Mouse (Mus musculus) thymus, postnatal 10 days (tissue): ENCODE data around the gene Mrps23.

Experiments used
- DNase-seq, 2 experiments: peaks; one replicate each; pipeline ENCODE4 v3.0.0; 2021; ENCODE audit warnings: low spot score in 2 of 2

The Mrps23 gene

DNA sequence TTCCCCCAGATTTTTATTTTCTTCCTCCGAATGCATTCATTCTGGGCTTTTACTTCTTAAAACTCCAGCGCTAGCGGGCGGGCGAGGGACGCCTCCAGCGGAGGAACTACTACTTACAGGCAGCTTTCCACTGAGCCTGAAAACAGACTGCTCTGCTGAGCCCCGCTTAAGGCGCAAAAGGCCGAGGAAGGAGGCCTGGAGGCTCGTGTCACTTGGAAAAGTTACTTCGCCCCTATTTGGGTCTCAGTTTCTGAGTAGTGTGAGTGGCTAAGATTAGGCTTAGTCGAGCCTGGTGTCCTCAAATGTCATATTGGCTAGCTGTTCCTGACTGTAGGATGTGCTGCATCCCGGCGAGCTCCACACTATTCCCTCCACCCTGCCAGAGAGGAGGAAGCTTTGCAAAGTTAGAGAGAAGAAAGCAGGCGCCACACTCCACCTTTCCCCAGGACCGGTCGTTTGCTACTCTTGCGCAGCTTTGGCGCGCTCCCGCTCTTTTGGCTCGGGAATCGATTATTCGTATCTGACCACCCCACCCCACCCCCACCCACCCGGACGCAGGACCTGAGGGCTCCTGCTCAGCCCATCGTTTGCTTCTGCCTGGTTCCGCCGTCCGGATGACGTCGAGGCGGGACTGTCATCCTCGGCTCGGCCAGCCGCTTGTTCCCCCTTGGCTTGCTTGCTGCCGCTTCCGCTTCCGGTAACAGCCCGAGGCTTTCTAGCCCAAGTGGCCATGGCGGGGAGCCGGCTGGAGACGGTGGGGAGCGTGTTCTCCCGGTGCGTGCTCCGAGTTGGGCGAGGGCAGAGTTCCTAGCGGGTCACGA, at the start of gene Mrps23:
TSS of gene Mrps23 (plus strand) at position 677 of the 821 bp plus-strand sequence.
- DNase-seq, result peak; percentile 89 to 90

DNA sequence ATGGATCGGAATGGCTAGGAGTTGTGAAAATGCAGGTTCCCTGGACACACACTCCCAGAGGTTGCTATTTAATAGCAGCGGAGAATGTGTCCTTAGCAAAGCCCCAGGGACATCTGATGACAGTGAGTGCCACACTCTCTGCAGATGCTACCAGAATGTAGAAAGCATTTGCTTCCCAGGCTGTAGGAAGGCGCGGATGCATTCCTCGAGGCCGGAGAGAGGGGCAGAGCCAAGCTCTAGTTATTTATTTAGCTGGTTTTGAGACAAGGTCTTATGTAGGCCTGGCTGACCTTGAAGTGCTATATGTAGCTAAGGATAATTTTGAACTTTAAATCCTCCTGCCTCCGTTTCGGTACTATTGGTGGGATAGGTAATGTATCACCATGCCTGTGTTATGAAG, 49.7 kb upstream of the Mrps23 start:
- DNase-seq, result no peak

DNA sequence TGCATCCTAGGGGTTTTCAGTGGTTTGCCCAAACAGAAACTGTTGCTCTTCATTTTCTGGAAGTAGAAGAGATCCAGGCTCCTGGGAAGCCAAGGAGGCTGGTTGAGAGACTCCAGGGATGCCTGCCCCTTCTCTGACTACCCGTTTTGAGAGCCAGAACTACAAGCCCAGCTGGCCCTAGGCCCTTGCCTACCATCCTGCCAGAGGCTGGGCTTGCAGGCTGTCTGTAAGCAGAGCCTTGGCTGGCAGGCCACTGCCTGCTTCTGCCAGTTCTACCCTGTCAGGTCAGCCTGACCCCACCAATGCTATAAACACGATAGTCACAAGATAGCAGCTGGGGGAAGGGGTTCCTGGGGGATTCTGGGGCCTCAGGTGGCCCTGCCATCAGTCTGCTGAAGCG, 48.7 kb upstream of the Mrps23 start:
- DNase-seq, result no peak

DNA sequence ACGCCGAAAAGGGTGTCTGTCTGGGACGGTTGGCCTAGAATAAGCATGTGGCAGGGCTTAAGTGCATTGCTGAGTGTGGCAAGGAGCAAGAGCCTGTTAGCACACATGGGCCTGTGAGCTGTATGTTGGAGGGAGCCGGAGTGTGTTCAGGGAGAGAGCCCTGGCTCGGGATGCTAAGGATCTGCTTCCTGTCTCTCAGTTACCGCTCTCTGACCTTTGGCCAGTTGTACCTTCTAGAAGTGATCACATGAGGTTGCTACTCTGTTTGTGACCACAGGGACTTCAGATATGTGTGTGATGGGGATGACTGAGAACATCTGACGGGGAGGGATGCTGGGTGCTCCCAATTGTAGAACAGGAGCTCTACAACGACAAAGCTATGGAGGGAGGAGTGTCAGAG, 48.2 kb upstream of the Mrps23 start:
- DNase-seq, result no peak

DNA sequence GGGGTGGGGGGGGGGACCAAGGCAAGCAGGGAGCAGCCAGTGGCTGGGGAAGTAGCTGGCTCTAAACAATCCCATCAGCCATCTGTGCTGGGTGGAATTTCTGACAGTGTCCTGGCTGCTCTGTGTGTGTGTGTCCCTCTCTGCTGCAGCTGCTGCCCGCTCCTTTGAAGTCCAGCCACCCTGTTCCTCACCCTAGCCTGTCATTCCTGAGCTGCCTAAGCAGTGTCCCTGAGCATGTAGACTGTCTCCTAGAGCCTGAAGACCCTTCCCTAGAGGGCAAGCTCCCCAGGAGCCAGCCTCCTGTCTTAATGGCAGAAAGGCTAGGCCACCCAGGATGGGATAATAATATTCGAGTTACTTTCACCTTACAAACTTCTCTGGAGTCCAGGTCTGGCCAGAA, 47.8 kb upstream of the Mrps23 start:
- no peak for DNase-seq

DNA sequence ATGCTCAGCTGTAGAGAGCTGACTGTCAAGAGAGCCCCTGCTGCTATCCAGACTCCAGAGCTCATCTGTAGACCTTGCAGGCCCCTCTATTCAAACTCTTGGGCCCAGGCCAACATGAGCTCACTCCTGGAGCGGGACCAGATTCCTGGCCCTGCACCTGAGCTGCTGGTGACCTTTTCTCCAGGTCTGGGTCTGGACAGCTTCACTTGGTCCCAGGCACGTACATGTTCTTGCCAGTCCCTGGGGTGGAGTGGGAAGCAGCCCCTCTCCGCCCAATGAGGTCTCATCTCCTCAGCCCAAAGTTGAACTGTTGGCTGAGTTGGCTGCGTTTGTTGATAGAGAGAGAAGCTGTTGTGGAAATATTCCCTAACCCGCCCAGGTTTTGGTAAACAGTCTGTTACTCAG, 45.3 kb upstream of the Mrps23 start:
- no peak for DNase-seq

DNA sequence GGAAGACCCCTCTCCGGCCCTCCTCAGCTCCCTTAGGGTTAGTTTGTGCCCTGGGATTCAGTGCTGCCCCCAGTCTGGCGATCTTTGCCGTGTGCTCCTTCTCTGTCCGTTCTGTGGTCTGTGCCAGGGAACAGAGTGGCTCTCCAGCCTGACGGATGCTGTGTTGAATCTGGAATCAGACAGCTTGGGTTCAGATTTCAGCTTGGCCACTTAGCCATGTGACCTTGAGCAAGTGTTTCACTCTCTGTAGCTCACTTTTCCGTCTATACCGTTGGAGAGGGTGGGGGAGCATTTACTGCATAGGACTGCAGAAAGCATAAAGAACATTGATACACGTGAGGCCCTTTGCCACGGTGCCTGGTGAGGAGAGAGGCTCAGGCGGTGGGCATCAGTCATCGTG, 44.8 kb upstream of the Mrps23 start:
- DNase-seq, result no peak

DNA sequence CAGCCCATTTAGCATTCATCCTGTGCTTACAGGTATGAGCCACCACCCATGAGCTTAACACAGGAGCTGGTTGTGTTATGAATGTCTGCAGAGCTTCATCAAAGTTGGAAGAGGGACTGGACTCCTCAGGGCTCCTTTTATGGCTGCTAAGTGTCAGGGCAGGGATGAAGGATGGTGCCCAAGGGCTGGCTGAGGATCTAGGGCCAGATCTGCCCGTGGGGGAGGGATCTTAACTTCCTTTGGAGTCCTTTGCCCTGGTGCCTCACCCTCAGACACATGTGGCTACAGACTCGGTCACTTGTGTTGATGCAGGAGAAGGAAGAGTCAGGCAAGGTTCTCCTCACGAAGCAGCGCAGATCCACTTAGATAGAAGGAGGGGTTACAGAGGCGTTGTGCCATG, 43.9 kb upstream of the Mrps23 start:
- no peak for DNase-seq

DNA sequence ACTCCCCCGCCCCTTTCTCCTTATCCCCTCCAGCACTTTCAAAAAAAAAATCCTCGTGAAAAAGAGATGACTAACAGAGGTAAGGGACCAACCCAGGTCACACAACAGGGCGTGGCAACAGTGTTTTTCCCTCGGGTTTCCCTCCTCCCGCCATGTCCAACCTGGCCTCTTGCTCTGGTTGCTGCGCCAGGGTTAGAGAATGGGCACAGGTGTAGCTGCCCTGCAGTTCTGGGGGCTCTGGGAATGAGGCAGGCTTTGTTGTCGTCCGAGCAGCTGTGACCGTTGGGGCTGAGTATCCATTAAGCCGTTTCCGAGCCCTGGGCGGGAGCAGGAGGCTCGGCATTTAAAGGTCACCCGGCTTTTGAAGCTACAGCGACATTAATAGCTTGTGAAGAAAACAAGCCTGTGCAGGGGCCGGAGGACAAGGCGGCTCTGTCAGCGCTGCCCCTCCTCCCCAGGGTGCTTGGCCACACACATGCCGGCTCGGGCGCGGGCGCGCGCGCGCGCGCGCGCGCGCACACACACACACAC, 43.1 kb upstream of the Mrps23 start:
- no peak for DNase-seq

DNA sequence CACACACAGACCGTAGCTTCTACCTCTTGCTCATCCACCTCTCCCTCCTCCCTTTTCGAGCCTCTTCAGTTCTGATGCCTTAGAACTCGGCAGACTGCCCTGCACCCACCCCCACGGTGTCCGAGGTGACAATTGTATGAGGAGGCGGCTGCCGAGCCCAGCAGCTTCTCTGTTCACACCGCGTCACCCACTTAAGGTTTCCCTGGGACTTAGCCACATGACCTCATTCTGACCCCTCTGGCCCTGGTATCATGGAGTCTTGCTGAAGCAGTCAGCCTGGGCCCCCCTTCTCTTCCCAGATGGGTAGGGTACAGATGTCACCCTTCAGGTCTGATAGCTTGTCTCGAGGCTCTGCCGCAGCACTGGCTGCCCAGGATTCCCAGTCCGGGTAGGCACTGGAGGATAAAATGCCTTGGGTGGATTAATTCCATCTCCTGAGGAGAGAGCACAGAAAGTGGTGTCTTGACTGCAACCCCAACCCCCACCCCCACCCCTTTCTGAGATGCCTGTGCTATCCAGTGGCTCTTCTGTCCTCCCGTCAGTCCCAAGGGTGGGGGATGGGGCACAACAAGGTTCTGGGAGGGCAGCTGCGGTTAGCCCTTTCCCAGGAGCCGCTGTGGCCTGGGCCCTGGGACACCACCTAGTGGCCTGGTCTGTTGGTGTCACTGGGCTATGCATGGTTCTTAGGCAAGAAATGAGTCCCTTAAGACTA, 42.4 kb upstream of the Mrps23 start:
- peak; percentile 43 to 63 for DNase-seq

DNA sequence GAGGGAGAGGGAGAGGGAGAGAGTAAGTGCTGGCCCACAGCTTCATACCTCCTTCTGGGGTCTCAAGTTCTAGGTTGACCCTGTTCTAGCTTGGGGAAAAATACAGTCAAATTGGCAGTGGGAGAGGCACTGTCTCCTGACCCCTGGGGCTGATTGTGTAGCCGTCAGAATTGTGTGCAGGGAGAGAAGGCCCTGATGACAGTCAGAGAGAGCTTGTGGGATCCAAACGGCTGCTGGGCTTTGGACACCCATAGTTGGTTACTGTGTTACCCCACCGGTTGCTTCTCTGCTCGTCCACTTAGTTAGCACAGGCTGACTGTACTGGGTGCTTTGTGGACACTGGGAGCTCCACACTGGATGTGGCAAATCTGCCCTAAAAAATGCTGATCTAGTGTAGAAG, 41.4 kb upstream of the Mrps23 start:
- DNase-seq, result no peak

DNA sequence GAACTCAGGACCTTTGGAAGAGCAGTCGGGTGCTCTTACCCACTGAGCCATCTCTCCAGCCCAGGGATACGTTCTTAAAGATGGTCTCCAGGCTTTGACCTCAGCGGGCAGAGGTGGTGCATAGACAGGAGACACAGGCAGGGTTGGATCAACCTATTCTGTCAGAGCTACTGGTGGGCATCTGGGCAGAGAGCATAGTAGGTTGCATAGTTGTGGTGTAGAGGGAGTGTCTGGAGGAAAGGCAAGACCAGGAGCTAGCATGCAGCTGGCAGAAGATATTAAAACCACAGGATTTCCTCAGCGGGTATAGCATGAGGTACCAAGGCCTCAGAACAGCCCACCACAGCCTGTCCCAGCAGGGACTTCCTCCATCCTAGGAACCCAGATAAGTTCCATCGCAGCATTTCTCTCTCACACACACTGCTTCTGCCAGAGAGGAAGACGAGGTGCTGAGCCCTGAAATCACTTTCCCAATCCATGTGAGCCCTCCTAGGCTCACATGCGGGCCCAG, 39.9 kb upstream of the Mrps23 start:
- DNase-seq, result no peak

DNA sequence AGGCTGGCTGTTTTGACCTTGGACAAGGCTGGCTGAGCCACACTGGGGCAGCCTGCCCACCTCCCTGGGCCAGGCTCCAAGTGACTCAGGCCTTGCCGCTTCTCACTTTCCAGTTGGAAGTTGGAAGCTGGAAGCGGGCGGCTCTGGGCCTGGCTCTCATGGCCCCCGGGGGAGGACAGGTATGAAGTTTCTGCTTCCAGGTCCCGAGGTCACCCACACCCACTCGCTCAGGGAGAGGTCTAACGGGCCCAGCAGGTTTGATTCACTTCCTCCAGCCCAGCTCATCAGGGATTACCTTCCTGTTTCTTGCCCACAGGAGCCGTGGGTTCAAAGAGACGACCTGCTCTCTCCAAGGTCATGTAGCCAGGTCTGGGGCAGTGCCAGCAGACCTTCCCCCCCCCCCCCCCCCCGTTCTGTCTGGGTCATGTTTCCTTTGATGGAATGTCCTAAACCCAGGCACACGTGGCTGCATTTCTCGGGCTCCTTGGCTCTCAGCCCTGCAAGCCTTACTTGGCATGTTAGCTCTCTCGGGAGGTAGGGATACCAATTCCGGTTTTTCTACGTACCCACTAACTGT, 39.3 kb upstream of the Mrps23 start:
- DNase-seq, result no peak

DNA sequence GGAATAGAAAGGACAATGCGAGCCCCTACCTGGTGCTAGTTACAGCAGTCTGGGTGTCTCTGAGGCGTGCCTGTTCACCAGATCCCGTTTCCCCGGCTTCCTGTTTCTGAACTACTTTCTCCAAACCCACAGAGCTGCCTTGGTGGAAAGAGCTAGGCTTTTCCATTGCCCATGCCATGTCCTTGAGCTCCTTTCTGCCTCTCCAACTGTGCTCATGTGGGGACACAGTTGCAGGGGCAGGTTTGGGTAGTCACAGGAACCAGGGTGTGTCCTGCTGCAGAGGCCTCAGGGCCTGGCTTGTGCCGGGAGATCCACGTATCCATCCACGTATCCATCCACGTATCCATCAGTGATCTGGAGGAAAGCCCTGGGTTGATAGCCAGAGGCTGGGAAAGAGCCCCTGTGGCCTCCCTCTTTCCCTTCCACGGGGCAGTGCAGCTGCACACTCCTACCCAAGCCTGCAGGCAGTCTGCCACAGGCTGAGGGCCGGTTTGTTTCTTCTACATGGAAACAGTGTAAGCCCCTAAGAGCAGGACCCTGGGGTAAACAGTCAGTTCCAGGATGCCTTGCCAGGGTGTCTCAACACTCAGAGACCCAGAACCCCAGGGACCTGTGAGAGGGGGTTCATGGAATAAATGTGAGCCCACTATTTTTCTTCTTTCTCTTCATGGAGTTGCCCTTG, 38.4 kb upstream of the Mrps23 start:
- DNase-seq, result no peak

DNA sequence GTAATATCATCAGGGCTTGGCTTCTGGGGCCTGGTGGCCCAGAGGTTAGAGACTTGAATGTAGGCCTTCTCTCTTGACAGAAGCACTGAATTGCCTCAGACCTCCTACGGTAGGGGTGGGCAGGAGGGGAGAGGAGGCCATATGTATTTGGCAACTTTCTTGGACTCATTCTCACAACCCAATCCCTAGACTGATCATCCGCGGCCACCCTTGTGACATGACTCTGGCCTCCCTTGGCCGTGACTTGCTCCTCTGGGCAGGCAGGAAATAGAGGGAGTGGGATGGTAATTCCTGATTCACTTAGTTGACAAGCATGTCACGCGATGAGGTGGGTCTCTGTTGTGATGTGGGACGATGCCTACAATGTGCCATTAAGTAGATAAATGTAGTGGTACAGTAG, 37.7 kb upstream of the Mrps23 start:
- DNase-seq, result no peak

DNA sequence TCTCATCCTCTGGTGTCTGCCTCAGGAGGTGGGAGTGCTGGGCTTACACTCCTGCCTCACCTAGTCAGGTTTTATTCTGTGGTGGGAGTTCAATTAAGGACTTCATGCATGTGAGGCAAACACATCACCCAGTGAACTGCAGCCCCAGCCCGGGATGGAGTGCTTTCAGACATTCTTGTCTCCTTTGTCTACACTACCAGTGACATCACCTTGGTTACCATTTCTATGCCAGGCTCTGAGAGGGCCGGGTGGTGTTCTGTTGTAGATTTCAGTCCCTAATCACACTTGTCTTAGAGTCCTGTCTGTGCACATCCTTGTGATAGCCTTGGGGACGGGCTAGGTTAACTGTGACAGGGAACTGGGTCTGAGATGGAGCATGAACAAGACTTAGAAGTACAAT, 35.6 kb upstream of the Mrps23 start:
- no peak for DNase-seq

DNA sequence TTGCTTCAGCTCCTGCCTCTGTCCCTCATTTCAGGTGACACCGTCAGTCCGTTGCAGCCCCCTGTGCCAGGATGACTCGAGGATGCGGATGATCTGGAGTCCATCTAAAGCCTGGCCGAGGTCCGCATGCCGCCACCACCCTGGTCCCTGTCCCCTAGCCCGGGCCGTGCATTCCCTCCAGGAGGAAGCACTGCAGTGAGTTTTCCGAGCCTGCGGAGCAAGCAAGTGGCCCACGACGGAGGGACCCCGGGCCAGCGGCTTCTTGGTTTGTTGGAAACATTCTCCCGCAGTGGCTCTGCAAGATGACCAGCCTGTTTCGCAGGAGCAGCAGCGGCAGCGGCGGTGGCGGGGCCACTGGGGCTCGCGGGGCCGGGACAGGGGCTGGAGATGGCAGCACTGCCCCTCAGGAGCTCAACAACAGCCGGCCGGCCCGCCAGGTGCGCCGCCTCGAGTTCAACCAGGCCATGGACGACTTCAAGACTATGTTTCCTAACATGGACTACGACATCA, 34.6 kb upstream of the Mrps23 start:
- no peak for DNase-seq

DNA sequence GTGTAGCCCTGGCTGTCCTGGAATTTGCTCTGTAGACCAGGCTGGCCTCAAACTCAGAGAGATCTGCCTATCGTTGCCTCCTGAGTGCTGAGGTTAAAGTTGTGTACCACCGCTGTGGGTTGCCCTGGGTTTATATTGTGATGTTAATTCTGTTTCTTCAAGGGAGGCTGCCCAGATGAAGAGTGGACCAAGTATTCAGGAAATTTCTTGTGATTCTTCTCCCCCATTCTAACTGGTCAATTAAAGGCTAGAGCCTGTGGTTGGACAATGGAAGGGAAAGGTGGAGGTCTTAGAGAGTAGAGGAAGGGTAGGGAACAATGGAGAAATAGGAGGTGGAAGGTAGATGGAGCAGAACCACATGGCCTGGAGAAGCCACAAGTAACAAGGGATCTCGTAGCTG, 33.6 kb upstream of the Mrps23 start:
- no peak for DNase-seq

DNA sequence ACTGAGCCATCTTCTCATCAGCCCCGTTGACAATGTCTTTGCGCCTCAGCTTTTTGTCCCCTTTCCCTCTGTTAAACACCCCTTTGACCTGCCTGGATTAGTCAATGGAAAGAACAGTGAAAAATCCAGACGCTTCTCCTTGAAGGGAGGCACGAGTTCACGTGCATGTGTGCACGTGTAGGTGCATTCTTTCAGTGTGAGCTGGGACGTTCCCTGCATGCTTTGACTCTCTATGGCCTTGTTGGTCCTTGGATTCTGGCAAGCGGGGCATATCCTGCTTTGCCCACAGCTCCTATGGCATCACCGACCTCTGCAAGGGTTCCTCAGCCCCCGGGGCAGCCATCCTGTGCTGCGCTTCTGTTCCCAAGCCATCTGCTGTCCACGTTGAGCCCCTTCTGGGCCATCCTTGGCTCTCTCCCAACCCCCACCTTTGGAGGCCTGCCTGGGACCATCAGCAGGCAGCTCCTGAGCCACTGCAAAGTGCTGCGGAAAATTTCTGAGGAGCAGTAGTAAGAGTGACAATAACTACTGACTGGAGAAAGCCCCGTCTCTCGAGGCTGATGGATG, 32.2 kb upstream of the Mrps23 start:
- no peak for DNase-seq

DNA sequence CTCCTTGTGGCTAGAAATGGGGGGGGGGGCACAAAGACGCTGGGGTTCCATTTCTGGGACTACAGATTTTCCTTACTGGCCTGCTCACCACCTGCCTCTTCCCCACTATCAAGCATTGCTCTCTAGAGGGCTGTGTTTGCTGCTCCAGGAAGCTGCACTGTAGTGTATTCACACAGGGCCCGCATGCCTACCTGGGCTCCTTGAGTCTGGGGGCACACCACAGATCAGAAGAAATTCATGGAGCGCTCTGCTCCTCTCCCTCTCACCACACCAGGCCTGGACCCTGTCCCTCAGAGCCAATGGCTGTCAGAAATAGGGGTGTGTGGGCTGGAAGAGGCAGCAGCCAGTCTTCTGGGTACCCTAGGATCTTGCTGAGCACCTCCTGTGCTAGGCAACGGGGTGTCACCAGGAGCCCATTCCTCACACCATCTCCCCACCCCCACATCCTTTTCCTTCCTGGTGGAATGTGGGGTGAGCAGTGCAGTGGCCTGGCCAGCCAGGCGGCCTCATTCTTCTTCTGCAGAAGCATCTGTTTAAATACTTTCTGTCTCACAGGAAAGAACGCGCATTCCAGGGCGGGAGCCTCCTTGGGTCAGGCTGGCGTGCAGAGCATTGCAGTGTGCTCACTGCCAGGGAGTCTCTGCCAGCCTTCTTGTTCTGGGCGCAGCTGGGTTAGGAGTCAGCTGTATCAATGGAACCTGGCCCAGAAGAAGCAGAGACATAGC, 31.4 kb upstream of the Mrps23 start:
- DNase-seq, result no peak
